Mouse (Mus musculus): ENCODE results near the gene Mars.

DNA sequence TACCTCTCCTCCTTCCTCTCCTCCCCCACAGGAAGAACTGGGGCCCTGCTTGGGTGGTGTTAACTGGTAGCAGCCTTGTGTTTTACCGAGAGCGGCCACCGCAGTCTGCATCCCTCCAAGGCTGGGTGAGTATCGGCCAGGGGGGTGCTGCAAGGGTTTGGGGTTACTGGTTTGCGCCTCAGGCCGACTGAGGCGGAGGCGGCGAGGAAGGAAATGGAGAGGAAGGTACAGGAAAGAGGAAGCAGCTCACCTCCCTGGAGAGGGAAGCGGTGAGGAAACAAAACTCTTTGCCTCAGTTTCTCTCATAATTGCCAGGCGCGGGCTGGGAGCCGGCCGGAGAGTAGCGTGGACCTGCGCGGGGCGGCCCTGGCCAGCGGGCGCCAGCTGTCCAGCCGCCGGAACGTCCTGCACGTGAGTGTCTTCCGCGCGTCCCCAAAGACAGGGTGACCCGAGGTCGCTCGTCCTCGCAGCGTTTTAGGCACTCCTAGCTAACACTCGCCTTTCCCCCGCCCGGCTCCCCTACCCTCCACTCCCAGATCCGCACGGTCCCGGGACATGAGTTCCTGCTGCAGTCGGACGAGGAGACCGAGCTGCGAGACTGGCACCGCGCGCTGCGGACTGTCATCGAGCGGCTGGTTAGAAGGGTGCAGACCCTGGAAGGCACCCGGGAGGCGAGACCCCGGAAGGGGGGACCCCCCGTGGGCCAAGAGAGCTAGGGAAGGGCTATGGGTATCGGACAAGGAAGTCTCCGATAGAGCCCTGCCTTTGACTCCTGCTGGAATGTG is 14.6 kb upstream of the Mars start:
- TF ChIP-seq CTCF (IDR thresholded peaks at IDR 0.05; ENCODE audit: low read depth, low read length) (no peak), GATA1 (IDR thresholded peaks at IDR 0.05; ENCODE audit: borderline replicate concordance, low read length) (no peak), POLR2AphosphoS5 (IDR thresholded peaks at IDR 0.05; ENCODE audit: insufficient replicate concordance, low read depth, low read length) (no peak), TAL1 (conservative IDR thresholded peaks at IDR 0.05; ENCODE audit: low read depth, low read length) (no peak)

All from G1E (cell line).